Mouse (Mus musculus) liver, embryonic 12.5 days (tissue): ENCODE results near the gene Bpnt1. TPM values are rescaled to one million over a fixed set of nuclear protein-coding genes. Genes with fewer than 3 reads are reported as not detected.
"Not testable (repeated sequence)": the region's sequence is repeated elsewhere in the genome, so short reads cannot be mapped to it uniquely, and the experiment has no call there.

Experiments
- ATAC-seq: fragments of 200-750 bp; cut with Nextera tagmentation; 2 replicates; pipeline ENCODE4 v1.8.0; 2017; ENCODE audit warnings: moderate number of reproducible peaks, mild to moderate bottlenecking, moderate library complexity
- H3K27ac ChIP-seq: fragments of 300-500 bp; sonication (generic); 2 replicates; pipeline ENCODE4 v1.5.1; 2016; ENCODE audit warnings: mild to moderate bottlenecking
- H3K27me3 ChIP-seq: fragments of 300-500 bp; sonication (generic); replicated peaks from 2 replicates; pipeline ENCODE4 v1.6.1; 2016; ENCODE audit warnings: mild to moderate bottlenecking, moderate library complexity
- H3K36me3 ChIP-seq: fragments of 300-500 bp; sonication (generic); 2 replicates; pipeline ENCODE4 v1.6.1; 2016; ENCODE audit warnings: mild to moderate bottlenecking, moderate library complexity
- H3K4me1 ChIP-seq: fragments of 300-500 bp; sonication (generic); 2 replicates; pipeline ENCODE4 v1.6.1; 2016
- H3K4me2 ChIP-seq: fragments of 300-500 bp; sonication (generic); 2 replicates; pipeline ENCODE4 v1.6.1; 2016; ENCODE audit warnings: mild to moderate bottlenecking, moderate library complexity
- H3K4me3 ChIP-seq: fragments of 300-500 bp; sonication (generic); 2 replicates; pipeline ENCODE4 v1.5.1; 2016; ENCODE audit warnings: mild to moderate bottlenecking, moderate library complexity
- H3K9ac ChIP-seq: fragments of 300-500 bp; sonication (generic); 2 replicates; pipeline ENCODE4 v1.6.1; 2016; ENCODE audit warnings: mild to moderate bottlenecking, moderate library complexity
- H3K9me3 ChIP-seq: fragments of 300-500 bp; sonication (generic); replicated peaks from 2 replicates; pipeline ENCODE4 v1.6.1; 2016; ENCODE audit warnings: mild to moderate bottlenecking, moderate library complexity
- WGBS: fragments of 180-500 bp; shearing (Covaris S2); methylation state at CpG from one replicate; pipeline ENCODE4 v1.1.7; 2016; ENCODE audit not compliant: insufficient replicate concordance; 5-methylcytosine and 5-hydroxymethylcytosine counted together
- polyA plus RNA-seq: library from polyadenylated mRNA; unstranded; fragments of >200 nt; fragmentation: Nextera tagmentation; extraction: Ambion mirVana; gene quantifications from 2 replicates; pipeline ENCODE4 v1.2.1, GENCODE M21; 2016

Bpnt1 gene
- polyA plus RNA-seq, 1 experiment from 2014 or later: 19.2 TPM

DNA sequence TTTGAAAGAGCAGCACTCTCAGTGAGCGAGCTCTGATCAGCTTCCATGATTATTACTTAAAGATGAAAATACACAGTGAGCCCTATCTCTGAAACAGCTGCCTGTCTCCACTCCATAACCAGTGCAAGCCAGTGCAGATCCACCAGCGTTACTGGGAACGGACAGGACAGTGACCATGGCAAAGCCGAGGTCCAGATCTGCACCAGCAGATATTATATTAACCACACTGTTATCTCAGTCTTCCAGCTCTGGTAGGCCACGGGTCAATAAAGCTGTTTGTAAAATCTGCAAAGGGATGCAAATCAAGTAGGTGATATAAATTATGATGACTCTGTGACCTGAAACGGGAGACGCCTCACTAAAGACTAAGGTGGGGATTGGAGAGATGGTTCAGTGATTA, 24.3 kb upstream of the Bpnt1 start:
- Histone ChIP-seq H3K4me3 (no peak overlapping the region), H3K4me1 (0 out of 2 replicates have a peak, but pooled peaks cover 4% of the 10 kb centered on the region), H3K36me3 (peaks cover 56% of the 10 kb centered on the region), H3K27ac (no peak overlapping the region), H3K4me2 (no peak overlapping the region), H3K9me3 (no peaks in the 10 kb centered on the region), H3K27me3 (no peaks in the 10 kb centered on the region), H3K9ac (no peak overlapping the region)
- 68% methylated on average over 7 of the region's 7 CpGs for WGBS
- no peak for ATAC-seq

DNA sequence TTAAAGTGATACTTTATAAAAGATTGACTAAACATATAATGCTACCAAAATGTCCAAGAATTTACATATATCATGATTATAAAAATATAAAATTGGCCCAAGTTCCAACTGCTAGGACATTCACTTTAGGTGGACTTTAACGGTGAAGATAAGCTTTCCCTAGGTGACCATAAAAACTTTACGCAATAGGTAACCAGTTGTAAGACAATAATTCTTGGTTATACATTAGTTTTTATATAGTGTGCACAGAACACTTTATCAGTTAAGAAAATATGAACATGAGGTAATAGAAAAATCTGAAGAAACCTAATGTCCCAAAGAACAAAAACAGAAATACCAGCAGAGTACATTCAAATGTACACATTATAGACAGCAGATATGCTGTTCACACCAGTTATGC, 23.6 kb upstream of the Bpnt1 start:
- no peaks in the 10 kb centered on the region for H3K9me3 ChIP-seq
- 90% methylated on average over 2 of the region's 2 CpGs for WGBS
- H3K27me3 ChIP-seq: no peaks in the 10 kb centered on the region
- no peak overlapping the region for H3K4me2 ChIP-seq
- peaks cover 55% of the 10 kb centered on the region for H3K36me3 ChIP-seq
- no peak overlapping the region for H3K27ac ChIP-seq
- ATAC-seq: no peak
- H3K4me3 ChIP-seq: no peak overlapping the region
- H3K4me1 ChIP-seq: 0 out of 2 replicates have a peak, but pooled peaks cover 4% of the 10 kb centered on the region
- no peak overlapping the region for H3K9ac ChIP-seq

DNA sequence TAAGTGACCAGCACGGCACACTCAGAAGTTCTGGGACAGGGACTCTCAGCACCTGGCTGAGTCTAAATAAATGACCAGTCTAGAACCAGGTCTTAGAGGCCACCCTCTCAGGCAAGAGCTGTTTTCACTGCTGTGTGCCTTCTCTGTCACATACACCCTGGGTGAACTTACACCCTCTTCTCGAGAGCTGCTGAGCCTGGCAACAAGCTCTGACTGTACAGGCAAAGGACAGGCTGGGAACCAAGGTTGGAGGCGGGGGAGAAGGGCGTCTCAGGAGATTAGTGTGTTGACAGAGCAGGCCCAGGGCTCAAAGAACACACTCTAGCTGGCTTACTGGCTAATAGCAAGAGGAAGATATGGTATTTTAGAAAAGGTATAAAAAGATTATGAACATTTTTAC, 23.0 kb upstream of the Bpnt1 start:
- H3K4me2 ChIP-seq: no peak overlapping the region
- no peak for ATAC-seq
- no peak overlapping the region for H3K27ac ChIP-seq
- no peak overlapping the region for H3K4me3 ChIP-seq
- 74% methylated on average over 4 of the region's 4 CpGs for WGBS
- H3K9ac ChIP-seq: no peak overlapping the region
- H3K27me3 ChIP-seq: no peaks in the 10 kb centered on the region
- H3K4me1 ChIP-seq: 0 out of 2 replicates have a peak, but pooled peaks cover 4% of the 10 kb centered on the region
- no peaks in the 10 kb centered on the region for H3K9me3 ChIP-seq
- peaks cover 58% of the 10 kb centered on the region for H3K36me3 ChIP-seq

DNA sequence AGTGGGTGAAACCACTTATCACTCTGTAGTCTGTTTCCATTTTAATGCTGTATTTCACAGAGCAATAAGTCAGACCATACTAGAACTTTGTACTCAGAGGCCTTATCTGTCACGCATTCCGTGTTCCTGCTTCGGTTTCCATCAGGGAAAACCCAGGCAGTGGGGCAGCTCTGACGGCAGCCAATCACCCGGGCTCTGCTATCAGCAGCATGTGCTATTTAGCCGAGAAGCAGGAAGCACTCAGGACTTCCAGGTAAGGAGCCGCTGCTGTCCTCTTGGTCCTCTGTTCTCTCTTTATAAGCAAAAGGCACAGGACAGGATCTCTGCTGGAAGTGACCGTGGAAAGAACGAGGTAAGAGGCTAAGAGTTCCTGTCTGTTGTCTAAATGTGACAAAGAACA, 20.0 kb upstream of the Bpnt1 start:
- H3K27me3 ChIP-seq: no peaks in the 10 kb centered on the region
- peaks cover 79% of the 10 kb centered on the region for H3K36me3 ChIP-seq
- H3K4me1 ChIP-seq: 0 out of 2 replicates have a peak, but pooled peaks cover 4% of the 10 kb centered on the region
- H3K4me3 ChIP-seq: no peak overlapping the region
- 82% methylated on average over 9 of the region's 9 CpGs for WGBS
- no peak for ATAC-seq
- H3K9me3 ChIP-seq: no peaks in the 10 kb centered on the region
- H3K4me2 ChIP-seq: no peak overlapping the region
- H3K27ac ChIP-seq: peak overlapping the region; percentile 6; the same call in 1 of the 2 replicates
- H3K9ac ChIP-seq: no peak overlapping the region

DNA sequence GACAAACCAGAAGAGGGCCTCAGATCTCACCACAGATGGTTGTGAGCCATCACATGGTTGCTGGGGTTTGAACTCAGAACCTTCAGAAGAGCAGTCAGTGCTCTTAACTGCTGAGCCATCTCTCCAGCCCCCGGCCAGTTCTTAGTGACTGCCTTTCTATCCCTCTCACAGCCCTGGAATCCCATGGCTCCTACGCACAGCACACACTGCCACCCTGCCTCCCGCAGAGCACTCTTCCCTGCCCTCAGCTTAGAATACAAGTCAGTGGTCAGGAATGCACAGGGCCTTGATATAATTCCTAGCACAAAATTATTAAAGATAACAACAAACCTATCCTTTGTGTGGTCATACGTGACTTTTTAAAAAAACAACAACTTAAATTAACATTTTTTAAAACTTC, 17.4 kb upstream of the Bpnt1 start:
- no peaks in the 10 kb centered on the region for H3K9me3 ChIP-seq
- no peak overlapping the region for H3K4me2 ChIP-seq
- no peak overlapping the region for H3K9ac ChIP-seq
- no peak overlapping the region for H3K27ac ChIP-seq
- H3K4me3 ChIP-seq: no peak overlapping the region
- no peak for ATAC-seq
- no peaks in the 10 kb centered on the region for H3K4me1 ChIP-seq
- WGBS: 80% methylated on average over 4 of the region's 4 CpGs
- H3K27me3 ChIP-seq: no peaks in the 10 kb centered on the region
- H3K36me3 ChIP-seq: peaks cover 81% of the 10 kb centered on the region

DNA sequence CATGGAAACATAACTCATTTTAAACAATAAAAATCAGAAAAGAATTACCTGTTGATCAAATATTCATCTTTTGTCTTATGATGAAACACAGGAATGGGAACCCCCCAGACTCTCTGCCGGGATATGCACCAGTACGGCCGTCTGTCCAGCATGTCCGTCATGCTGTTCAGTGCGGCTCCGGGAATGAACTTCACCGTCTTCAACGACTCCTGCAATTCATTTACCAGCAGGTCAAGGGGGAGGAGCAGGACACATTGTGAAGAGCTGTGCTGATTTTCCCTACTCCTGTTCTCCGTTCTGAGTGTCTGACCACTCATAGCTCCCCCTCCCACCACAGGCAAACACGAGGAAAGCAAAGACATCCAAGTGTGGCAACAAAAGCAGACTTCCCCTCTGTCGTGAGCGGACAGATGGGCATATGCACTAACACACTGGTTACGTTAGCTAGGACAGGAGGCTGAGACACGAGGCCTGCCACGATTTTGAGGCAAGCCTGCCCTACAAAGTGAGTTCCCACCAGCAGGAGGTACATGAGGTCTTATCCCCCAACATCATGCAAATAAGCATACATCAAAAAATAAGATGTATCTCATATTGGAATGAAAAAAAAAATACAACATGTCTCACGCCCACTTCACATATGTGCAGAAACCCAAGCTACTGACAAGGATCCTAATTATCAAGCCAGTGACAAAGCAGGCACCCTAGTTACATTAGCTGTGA, 15.9 kb upstream of the Bpnt1 start:
- Histone ChIP-seq H3K4me2 (no peak overlapping the region), H3K27ac (no peak overlapping the region), H3K36me3 (peaks cover 89% of the 10 kb centered on the region), H3K27me3 (no peaks in the 10 kb centered on the region), H3K9me3 (no peaks in the 10 kb centered on the region), H3K4me3 (no peak overlapping the region), H3K4me1 (no peaks in the 10 kb centered on the region), H3K9ac (no peak overlapping the region)
- ATAC-seq: no peak
- WGBS: 86% methylated on average over 16 of the region's 16 CpGs

DNA sequence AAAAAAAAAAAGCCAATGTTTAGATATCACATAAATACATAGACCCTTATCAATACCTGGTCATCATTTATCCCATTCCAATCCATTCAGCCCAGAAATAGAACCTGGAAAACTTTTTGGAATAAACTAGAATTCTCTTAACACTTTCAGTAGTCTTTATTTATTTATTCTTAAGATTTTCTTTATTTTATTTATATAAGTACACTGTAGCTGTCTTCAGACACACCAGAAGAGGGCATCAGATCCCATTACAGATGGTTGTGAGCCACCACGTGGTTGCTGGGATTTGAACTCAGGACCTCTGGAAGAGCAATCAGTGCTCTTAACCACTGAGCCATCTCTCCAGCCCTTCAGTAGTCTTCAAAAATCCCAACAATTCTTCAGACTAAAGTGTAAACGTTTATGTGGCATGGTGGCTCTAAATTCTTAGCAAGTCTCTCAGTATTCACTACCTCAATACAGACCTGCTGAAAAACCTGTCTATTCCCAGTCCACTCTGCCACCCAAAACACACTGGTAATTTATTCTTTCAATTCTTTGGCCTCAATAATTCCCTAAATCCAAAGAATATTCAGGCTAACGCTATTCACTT, 4.1 kb upstream of the Bpnt1 start:
- peaks cover 44% of the 10 kb centered on the region for H3K36me3 ChIP-seq
- H3K9me3 ChIP-seq, H3K27ac ChIP-seq, H3K27me3 ChIP-seq, ATAC-seq: not testable (repeated sequence)
- H3K9ac ChIP-seq: peak overlapping the region; percentile 85
- H3K4me3 ChIP-seq: peak overlapping the region; percentile 86
- H3K4me1 ChIP-seq: peaks cover 32% of the 10 kb centered on the region
- H3K4me2 ChIP-seq: peak overlapping the region; percentile 81
- 41% methylated on average over 3 of the region's 3 CpGs for WGBS

DNA sequence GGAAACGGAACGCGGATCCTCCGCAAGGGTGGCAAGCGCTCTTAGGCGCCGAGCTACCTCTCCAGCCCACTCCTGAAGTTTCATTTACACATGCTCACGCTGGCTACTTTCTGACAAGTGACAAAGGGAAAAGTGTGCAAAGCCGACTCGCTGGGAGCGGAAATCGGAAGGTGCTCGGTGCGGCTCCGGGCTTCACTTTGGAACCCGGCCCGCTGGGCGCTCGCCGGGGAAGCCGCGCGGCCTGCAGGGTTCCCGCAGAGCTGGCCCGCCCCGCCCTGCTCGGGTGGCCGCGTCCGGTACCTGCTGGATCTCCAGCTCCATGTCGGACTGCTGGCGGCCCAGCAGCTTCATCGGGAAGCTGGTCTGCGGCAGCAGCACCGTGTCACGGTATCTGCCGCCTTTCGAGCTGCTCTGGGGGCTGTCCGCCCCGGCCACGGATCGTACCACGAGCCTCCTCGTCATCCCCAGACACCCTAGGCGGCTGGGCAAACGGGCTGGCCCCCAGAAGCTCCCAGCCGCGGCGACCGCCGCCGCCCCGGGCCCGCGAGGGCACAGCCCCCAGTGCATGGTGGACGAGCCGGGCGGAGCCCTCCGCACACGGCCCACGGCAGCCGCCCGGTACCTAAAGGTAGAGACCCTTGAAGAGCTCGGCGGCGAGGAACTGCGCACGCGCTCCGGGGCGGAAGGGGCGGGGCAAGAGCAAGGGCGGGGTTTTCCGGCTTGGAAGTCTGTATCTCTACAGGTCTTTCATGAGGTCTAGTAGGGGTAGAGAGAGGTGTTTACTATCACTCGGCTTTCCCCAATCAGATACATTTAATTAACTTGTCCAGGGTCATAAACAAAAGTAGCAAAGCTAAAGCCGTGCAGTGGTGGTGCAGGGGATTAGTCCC, 3.0 kb upstream of the Bpnt1 start, which contains the start of gene Iars2:
Gene Iars2, minus strand, starts transcription at position 676 of the 890 bp plus-strand sequence.
- Histone ChIP-seq H3K9me3 (no peaks in the 10 kb centered on the region), H3K27ac (peak within 1 kb of the TSS; percentile 91), H3K4me1 (peaks cover 41% of the 10 kb centered on the region), H3K27me3 (no peaks in the 10 kb centered on the region), H3K36me3 (peaks cover 33% of the 10 kb centered on the region), H3K9ac (peak within 1 kb of the TSS; percentile 85), H3K4me2 (peak within 1 kb of the TSS; percentile 81), H3K4me3 (peak within 1 kb of the TSS; percentile 86)
- ATAC-seq: peak; percentile 89
- under 1% methylated on average over 76 of the region's 76 CpGs for WGBS

DNA sequence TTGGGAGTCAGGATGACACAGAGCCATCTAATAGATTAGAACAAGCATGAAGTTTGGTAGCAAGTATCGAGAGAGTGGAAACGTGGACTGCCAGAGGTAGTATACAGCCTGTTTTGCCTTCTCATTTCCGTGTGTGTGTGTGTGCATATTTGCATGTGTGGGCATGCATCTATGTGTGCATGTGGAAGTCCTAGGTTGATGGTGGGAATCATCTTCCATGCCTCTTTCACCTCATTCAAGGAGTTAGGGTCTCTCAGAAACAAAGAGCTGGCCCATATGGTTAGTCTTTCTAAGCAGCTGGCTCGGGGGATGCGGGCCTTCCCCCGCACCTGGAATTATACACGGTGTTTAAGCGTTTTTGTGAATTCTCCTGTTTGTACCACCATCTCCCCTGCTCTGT, 2.1 kb upstream of the Bpnt1 start:
- peak overlapping the region; percentile 91 for H3K27ac ChIP-seq
- peak overlapping the region; percentile 86 for H3K4me3 ChIP-seq

DNA sequence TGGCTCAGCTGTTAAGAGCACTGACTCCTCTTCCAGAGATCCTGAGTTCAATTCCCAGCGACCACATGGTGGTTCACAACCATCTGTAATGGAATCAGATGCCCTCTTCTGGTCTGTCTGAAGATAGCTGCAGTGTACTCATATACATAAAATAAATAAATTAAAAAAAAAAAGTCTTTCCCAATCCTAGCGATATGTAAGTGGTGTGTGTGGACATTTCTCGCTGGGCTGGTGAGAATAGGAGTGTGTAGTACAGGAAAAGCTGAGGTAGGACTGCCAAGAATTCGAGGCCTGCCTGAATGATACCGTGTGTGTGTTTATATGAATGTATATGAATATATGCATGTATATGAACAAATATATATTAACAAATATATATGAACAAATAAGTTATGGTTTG, 585 bp upstream of the Bpnt1 start:
- Histone ChIP-seq H3K9me3 (no peaks in the 10 kb centered on the region), H3K36me3 (peaks cover 11% of the 10 kb centered on the region), H3K4me2 (peak overlapping the region; percentile 83), H3K4me3 (peak overlapping the region; percentile 66; the same call in 1 of the 2 replicates), H3K27me3 (no peaks in the 10 kb centered on the region), H3K4me1 (peaks cover 44% of the 10 kb centered on the region), H3K9ac (no peak overlapping the region), H3K27ac (peak overlapping the region; percentile 8; the same call in 1 of the 2 replicates)
- 49% methylated on average over 5 of the region's 5 CpGs for WGBS
- no peak for ATAC-seq

More for the DNA sequence above, 2.1 kb upstream of the Bpnt1 start:
- Histone ChIP-seq H3K27me3 (no peaks in the 10 kb centered on the region), H3K9ac (peak overlapping the region; percentile 85; the same call in 1 of the 2 replicates), H3K4me2 (peak overlapping the region; percentile 81), H3K36me3 (peaks cover 24% of the 10 kb centered on the region), H3K9me3 (no peaks in the 10 kb centered on the region), H3K4me1 (peaks cover 44% of the 10 kb centered on the region)
- ATAC-seq: no peak
- WGBS: 88% methylated on average over 8 of the region's 8 CpGs

DNA sequence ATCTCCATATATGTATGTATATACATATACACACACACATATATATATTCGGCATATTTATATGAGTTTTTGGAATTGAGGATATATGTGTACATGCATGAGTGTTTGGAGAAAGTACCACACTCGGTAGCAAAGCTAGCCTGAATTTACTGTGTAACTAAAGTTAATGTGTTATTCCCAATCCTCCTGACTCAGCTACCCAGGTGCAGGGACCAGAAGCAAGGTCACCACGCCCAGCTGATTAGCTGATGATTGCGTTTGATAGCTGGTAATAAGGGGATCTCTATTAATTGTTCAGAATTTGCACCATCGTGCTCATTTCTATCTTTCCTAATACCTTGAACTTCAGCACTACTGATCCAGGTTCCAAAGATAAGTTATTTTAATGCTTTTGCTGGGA, 1.7 kb downstream of the Bpnt1 start:
- no peak overlapping the region for H3K9ac ChIP-seq
- no peak for ATAC-seq
- H3K36me3 ChIP-seq: peaks cover 3% of the 10 kb centered on the region
- H3K4me2 ChIP-seq: no peak overlapping the region
- 78% methylated on average over 5 of the region's 5 CpGs for WGBS
- no peaks in the 10 kb centered on the region for H3K9me3 ChIP-seq
- no peaks in the 10 kb centered on the region for H3K27me3 ChIP-seq
- no peak overlapping the region for H3K27ac ChIP-seq
- H3K4me3 ChIP-seq: no peak overlapping the region
- peaks cover 40% of the 10 kb centered on the region for H3K4me1 ChIP-seq

DNA sequence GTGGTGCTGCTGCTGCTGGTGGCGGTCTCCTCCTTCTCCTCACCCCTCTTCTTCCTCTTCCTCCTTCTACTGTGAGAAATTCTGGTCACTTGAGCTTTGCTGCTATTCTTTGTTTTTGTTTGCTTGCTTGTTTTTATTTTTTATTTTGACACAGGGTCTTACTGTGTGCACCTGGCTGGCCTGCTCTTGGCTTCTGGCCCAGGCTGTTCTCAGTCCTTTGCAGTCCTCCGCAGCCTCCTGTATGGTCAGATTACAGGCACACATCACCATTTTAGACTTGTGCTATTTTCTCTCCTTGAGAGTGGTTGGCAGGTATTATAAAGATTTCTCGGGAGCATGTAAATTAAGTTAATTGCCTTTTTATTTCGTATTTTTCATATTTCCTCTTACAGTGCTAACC, 2.2 kb downstream of the Bpnt1 start:
- Histone ChIP-seq H3K27ac (no peak overlapping the region), H3K4me1 (peaks cover 40% of the 10 kb centered on the region), H3K4me2 (no peak overlapping the region), H3K36me3 (peaks cover 5% of the 10 kb centered on the region), H3K27me3 (no peaks in the 10 kb centered on the region), H3K4me3 (no peak overlapping the region), H3K9me3 (no peaks in the 10 kb centered on the region), H3K9ac (no peak overlapping the region)
- 76% methylated on average over 4 of the region's 4 CpGs for WGBS
- ATAC-seq: no peak
